Mouse (Mus musculus): Measurements from ENCODE around the gene Ccr9.

DNA sequence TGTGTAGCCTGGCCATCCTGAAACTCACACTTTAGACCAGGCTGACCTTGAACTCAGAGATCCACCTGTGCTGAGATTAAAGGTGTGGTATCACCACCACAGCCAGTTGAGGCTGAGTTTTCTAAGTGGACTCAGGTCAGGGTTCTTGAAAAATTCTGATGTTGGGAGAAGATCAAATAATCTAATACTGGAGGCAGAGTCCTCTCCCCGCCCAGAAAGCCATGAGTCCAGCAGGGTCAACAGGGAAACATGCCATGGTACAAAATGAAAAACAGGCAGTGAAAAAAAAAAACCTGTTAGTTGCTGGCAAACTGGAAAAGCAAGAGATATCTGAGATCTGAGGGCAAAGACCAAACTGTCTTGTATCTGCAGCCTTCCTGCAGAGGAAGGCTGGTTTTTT is 38.1 kb upstream of the Ccr9 start:
- TF ChIP-seq CTCF (IDR thresholded peaks at IDR 0.05 in 2 of 3, conservative IDR thresholded peaks at IDR 0.05 in 1 of 3; ENCODE audit: control insufficient read depth in 1 of 3, insufficient read depth in 1 of 3, low read depth in 2 of 3, low read length in 3 of 3, poor library complexity in 1 of 3, severe bottlenecking in 1 of 3), result no peak
- no peak for TF ChIP-seq ZC3H11A (IDR thresholded peaks at IDR 0.05; ENCODE audit: low read depth, low read length)
- no peak for TF ChIP-seq MAX (IDR thresholded peaks at IDR 0.05; ENCODE audit: low read length)
- no peak for TF ChIP-seq EP300 (IDR thresholded peaks at IDR 0.05; ENCODE audit: low read depth in 1 of 2, low read length in 2 of 2)
- no peak for TF ChIP-seq MAFK (IDR thresholded peaks at IDR 0.05; ENCODE audit: borderline replicate concordance, low read depth, low read length)
- no peak for TF ChIP-seq HCFC1 (IDR thresholded peaks at IDR 0.05; ENCODE audit: low read depth, low read length)
- no peak for TF ChIP-seq POLR2A (IDR thresholded peaks at IDR 0.05; ENCODE audit: control insufficient read depth in 1 of 2, insufficient read depth in 1 of 2, low read depth in 1 of 2, low read length in 2 of 2, poor library complexity in 1 of 2)
- no peak for TF ChIP-seq CHD2 (IDR thresholded peaks at IDR 0.05; ENCODE audit: low read length)
